Mouse (Mus musculus): ENCODE measurements around the gene Akr1b10. TPM values are rescaled to one million over a fixed set of nuclear protein-coding genes. Genes with fewer than 3 reads are reported as not detected.
"Not testable (repeated sequence)": the region's sequence is repeated elsewhere in the genome, so short reads cannot be mapped to it uniquely, and the experiment has no call there.

Akr1b10 gene
- polyA plus RNA-seq, 1 experiment from 2014 or later: 10.1 TPM

- H3K9ac ChIP-seq (replicated peaks): no peak overlapping the region
- H3K27me3 ChIP-seq: no peaks in the 10 kb centered on the region; the same call in 1 of the 2 replicates
- H3K4me3 ChIP-seq: no peak overlapping the region
- H3K36me3 ChIP-seq: no peaks in the 10 kb centered on the region
- WGBS: 44% methylated on average over 8 of the region's 8 CpGs
- H3K9me3 ChIP-seq: no peaks in the 10 kb centered on the region
- peak overlapping the region; percentile 59; the same call in 1 of the 2 replicates for H3K4me2 ChIP-seq (replicated peaks)
- ATAC-seq (ENCODE audit: low FRiP score, low read depth): no peak
- no peak overlapping the region for H3K27ac ChIP-seq (replicated peaks)
- H3K4me1 ChIP-seq: peaks cover 13% of the 10 kb centered on the region
Measured at GRCm38 (mm10) chr6:34383401-34383800, 617 bp upstream of the Akr1b10 start.

GRCm38 (mm10) chr6:34384701-34385370 lies 818 bp downstream of the Akr1b10 start:
- Histone ChIP-seq H3K9me3 (no peaks in the 10 kb centered on the region), H3K36me3 (no peaks in the 10 kb centered on the region), H3K4me1 (peaks cover 13% of the 10 kb centered on the region), H3K4me2 (replicated peaks) (peak overlapping the region; percentile 59), H3K27ac (replicated peaks) (no peak overlapping the region), H3K4me3 (peak overlapping the region; percentile 42), H3K9ac (replicated peaks) (peak overlapping the region; percentile 35; the same call in 1 of the 2 replicates), H3K27me3 (no peaks in the 10 kb centered on the region; the same call in 1 of the 2 replicates)
- 5% methylated on average over 13 of the region's 13 CpGs for WGBS
- ATAC-seq (ENCODE audit: low FRiP score, low read depth): 0 out of 2 replicates have a peak, but pooled peaks have one; percentile 44

DNA sequence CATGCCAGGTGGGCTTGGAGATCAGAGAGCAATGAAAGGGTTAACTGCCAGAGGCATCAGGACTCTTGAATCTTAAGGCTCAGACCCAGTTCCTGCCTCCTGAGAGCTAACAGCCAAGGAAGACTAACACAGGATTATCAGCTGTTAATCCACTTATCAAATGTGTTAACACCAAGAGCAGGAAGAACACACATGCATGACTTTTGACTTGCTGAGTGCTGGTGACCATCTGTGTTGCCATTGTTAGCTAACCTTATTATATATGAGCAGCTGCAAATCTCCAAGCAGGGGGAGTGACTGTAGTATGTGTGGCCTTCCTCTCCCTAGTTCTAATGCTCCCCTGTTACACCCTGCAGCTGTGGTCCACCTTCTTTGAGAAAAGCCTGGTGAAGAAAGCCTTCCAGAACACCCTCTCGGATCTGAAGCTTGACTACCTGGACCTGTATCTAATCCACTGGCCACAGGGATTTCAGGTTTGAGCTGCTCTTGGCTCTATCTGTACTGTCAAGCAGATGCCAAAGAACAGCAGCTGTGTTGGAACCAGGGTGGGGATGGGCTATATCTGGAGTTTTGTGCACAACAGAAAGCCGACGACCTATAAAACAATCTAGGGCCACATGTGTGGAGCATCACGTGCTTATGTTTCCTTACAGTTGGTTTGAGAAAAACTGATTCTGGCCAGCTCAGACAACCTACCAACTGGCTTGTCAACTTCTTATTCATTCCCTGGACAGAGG lies 4.6 kb downstream of the Akr1b10 start:
- Histone ChIP-seq H3K27me3 (no peaks in the 10 kb centered on the region), H3K9me3 (0 out of 2 replicates have a peak, but pooled peaks cover 3% of the 10 kb centered on the region), H3K4me2 (replicated peaks) (no peak overlapping the region), H3K36me3 (peaks cover 12% of the 10 kb centered on the region), H3K27ac (replicated peaks) (no peak overlapping the region), H3K4me1 (peaks cover 13% of the 10 kb centered on the region), H3K9ac (replicated peaks) (no peak overlapping the region), H3K4me3 (no peak overlapping the region)
- WGBS: 82% methylated on average over 4 of the region's 4 CpGs
- no peak for ATAC-seq (ENCODE audit: low FRiP score, low read depth)

DNA sequence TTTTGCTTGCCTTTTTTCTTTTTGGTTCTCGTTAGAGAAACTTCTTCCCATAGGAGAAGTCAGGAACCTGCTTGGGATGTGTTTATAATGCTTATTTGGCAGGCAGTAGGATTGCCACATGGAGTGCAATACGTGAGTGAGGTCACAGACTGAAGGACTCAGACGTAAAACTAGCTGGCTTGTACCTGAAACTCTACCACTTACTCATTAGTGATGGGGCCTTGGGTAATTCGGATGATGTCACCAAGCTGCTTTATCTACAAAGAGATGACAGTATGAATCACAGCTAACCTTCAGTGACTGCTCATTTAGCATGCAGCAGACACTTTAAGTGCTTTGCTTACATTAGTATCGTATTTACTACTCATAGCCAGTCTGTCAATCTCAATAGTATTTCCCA lies 11.9 kb downstream of the Akr1b10 start:
- H3K4me1 ChIP-seq: no peaks in the 10 kb centered on the region
- ATAC-seq (ENCODE audit: low FRiP score, low read depth): no peak
- no peak overlapping the region for H3K9ac ChIP-seq (replicated peaks)
- 85% methylated on average over 5 of the region's 5 CpGs for whole genome bisulfite sequencing
- no peak overlapping the region for H3K4me2 ChIP-seq (replicated peaks)
- H3K36me3 ChIP-seq: peaks cover 7% of the 10 kb centered on the region
- H3K9me3 ChIP-seq: no peaks in the 10 kb centered on the region
- no peak overlapping the region for H3K4me3 ChIP-seq
- H3K27me3 ChIP-seq: no peaks in the 10 kb centered on the region
- H3K27ac ChIP-seq (replicated peaks): no peak overlapping the region

DNA sequence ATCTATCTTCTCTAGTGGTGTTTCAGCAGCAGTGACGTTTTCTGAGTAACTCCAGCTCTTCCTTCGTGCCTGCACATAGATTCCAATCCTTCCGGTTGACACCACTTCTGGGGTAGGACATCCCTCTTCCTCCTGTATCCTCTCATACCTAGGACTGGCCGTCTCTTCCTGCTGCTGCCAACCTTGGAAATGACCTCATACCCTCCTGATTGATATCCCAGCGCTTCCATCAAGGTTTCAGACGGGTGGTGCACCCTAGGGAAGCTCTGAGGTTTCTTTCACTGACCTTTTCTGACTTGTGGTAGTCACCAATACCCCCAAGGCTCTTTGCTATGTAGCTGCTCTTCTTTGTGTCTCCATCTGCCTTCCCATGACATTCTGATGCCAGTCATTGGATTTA lies 14.4 kb downstream of the Akr1b10 start:
- Histone ChIP-seq H3K9ac (replicated peaks) (no peak overlapping the region), H3K36me3 (no peaks in the 10 kb centered on the region), H3K4me2 (replicated peaks) (no peak overlapping the region), H3K27ac (replicated peaks) (no peak overlapping the region), H3K9me3 (no peaks in the 10 kb centered on the region), H3K27me3 (no peaks in the 10 kb centered on the region), H3K4me3 (no peak overlapping the region), H3K4me1 (no peaks in the 10 kb centered on the region)
- 93% methylated on average over 6 of the region's 6 CpGs for WGBS
- no peak for ATAC-seq (ENCODE audit: low FRiP score, low read depth)

GRCm38 (mm10) chr6:34399606-34400220 lies 15.7 kb downstream of the Akr1b10 start:
- H3K4me2 ChIP-seq (replicated peaks): no peak overlapping the region
- H3K9me3 ChIP-seq: no peaks in the 10 kb centered on the region
- no peak overlapping the region for H3K9ac ChIP-seq (replicated peaks)
- H3K36me3 ChIP-seq: no peaks in the 10 kb centered on the region
- H3K27me3 ChIP-seq: no peaks in the 10 kb centered on the region
- 89% methylated on average over 13 of the region's 13 CpGs for WGBS
- H3K4me1 ChIP-seq: no peaks in the 10 kb centered on the region
- H3K4me3 ChIP-seq: no peak overlapping the region
- ATAC-seq (ENCODE audit: low FRiP score, low read depth): no peak
- H3K27ac ChIP-seq (replicated peaks): no peak overlapping the region

DNA sequence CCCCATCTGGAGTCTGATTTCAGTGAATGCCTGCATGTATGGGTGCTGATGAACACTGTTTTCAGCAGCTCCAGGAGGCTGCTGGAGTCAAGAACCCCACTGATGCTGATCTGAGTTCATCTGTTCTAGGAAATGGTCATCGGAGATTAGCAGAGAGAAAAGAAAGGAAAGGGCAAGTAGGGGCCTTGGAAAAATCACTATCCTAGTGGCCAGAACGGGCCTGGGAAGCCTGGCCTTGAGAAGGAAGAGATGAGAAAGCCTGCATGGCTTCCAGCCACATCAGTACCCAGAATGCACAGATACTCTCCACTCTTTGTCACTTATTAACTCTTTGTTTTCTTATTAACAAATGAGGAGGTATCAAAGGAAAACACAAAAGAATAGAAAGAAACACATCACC lies 16.7 kb downstream of the Akr1b10 start:
- no peak overlapping the region for H3K4me2 ChIP-seq (replicated peaks)
- no peak overlapping the region for H3K27ac ChIP-seq (replicated peaks)
- no peak overlapping the region for H3K4me3 ChIP-seq
- ATAC-seq (ENCODE audit: low FRiP score, low read depth): no peak
- WGBS: 71% methylated on average over 2 of the region's 2 CpGs
- H3K27me3 ChIP-seq: no peaks in the 10 kb centered on the region
- H3K9me3 ChIP-seq: no peaks in the 10 kb centered on the region
- H3K4me1 ChIP-seq: no peaks in the 10 kb centered on the region
- no peaks in the 10 kb centered on the region for H3K36me3 ChIP-seq
- H3K9ac ChIP-seq (replicated peaks): no peak overlapping the region

GRCm38 (mm10) chr6:34406746-34407145 lies 22.7 kb downstream of the Akr1b10 start:
- no peaks in the 10 kb centered on the region for H3K36me3 ChIP-seq
- H3K9me3 ChIP-seq: no peaks in the 10 kb centered on the region
- no peak for ATAC-seq (ENCODE audit: low FRiP score, low read depth)
- no peak overlapping the region for H3K4me3 ChIP-seq
- no peak overlapping the region for H3K27ac ChIP-seq (replicated peaks)
- no peak overlapping the region for H3K9ac ChIP-seq (replicated peaks)
- no peaks in the 10 kb centered on the region for H3K27me3 ChIP-seq
- H3K4me2 ChIP-seq (replicated peaks): no peak overlapping the region
- 89% methylated on average over 4 of the region's 4 CpGs for WGBS
- H3K4me1 ChIP-seq: no peaks in the 10 kb centered on the region

- no peak overlapping the region for H3K4me2 ChIP-seq (replicated peaks)
- H3K27ac ChIP-seq (replicated peaks): no peak overlapping the region
- no peak overlapping the region for H3K9ac ChIP-seq (replicated peaks)
- 91% methylated on average over 10 of the region's 10 CpGs for WGBS
- H3K36me3 ChIP-seq: no peaks in the 10 kb centered on the region
- no peaks in the 10 kb centered on the region for H3K9me3 ChIP-seq
- H3K27me3 ChIP-seq: no peaks in the 10 kb centered on the region
- ATAC-seq (ENCODE audit: low FRiP score, low read depth): no peak
- no peaks in the 10 kb centered on the region for H3K4me1 ChIP-seq
- no peak overlapping the region for H3K4me3 ChIP-seq
Measured at GRCm38 (mm10) chr6:34407403-34407802, 23.4 kb downstream of the Akr1b10 start.

DNA sequence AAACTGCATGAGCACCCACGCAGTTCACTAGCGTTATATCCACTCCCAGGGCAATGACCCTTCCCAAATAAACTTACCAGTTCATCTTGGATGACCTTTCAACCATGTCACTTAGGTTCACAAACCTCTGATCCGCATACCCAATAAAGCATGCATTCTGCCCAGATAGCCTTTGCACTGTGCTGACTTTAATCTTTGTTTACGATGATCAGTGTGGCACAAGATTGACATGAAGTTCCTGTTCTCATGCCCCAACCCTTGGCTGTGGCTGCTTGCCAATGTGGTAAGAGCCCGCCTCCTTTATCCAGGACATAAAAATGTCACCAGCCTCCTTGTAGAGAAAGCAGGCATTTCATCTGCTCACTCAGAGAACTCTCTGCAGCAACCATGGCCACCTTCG lies 28.0 kb downstream of the Akr1b10 start, which contains the start of gene Akr1b7:
Gene Akr1b7, plus strand, starts transcription at position 312 of the 400 bp plus-strand sequence.
- WGBS: 93% methylated on average over 6 of the region's 6 CpGs
- Histone ChIP-seq H3K9me3 (no peaks in the 10 kb centered on the region), H3K4me2 (replicated peaks) (no peak within 1 kb of the TSS), H3K27me3 (no peaks in the 10 kb centered on the region), H3K27ac (replicated peaks) (no peak within 1 kb of the TSS), H3K9ac (replicated peaks) (no peak within 1 kb of the TSS), H3K4me1 (no peaks in the 10 kb centered on the region), H3K36me3 (no peaks in the 10 kb centered on the region), H3K4me3 (no peak within 1 kb of the TSS)
- no peak for ATAC-seq (ENCODE audit: low FRiP score, low read depth)

GRCm38 (mm10) chr6:34412688-34413087 lies 28.7 kb downstream of the Akr1b10 start:
- Histone ChIP-seq H3K27ac (replicated peaks) (no peak overlapping the region), H3K27me3 (no peaks in the 10 kb centered on the region), H3K4me1 (no peaks in the 10 kb centered on the region), H3K9me3 (no peaks in the 10 kb centered on the region), H3K9ac (replicated peaks) (no peak overlapping the region), H3K4me3 (no peak overlapping the region), H3K4me2 (replicated peaks) (no peak overlapping the region), H3K36me3 (no peaks in the 10 kb centered on the region)
- 76% methylated on average over 1 of the region's 1 CpGs for WGBS
- no peak for ATAC-seq (ENCODE audit: low FRiP score, low read depth)

DNA sequence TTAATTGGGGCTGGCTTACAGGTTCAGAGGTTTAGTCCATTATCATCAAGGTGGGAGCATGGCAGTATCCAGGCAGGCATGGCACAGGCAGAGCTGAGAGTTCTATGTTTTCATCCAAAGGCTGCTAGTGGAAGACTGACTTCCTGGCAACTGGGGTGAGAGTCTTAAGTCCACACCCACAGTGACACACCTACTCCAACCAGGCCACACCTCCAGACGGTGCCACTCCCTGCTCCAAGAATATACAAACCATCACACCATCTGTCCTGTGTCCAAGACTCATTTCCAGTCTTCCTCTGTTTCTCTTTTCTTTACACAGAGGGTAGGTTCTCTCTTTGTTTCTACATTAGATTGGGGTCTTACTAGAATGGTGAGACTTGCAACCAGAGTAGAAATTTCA lies 29.4 kb downstream of the Akr1b10 start:
- H3K9ac ChIP-seq (replicated peaks); H3K27ac ChIP-seq (replicated peaks); H3K4me3 ChIP-seq; H3K4me2 ChIP-seq (replicated peaks); H3K9me3 ChIP-seq; ATAC-seq (ENCODE audit: low FRiP score, low read depth); H3K27me3 ChIP-seq; H3K36me3 ChIP-seq; H3K4me1 ChIP-seq: not testable (repeated sequence)
- 71% methylated on average over 1 of the region's 1 CpGs for WGBS
